Mouse (Mus musculus): ENCODE results near the gene Nkx6-2.

DNA sequence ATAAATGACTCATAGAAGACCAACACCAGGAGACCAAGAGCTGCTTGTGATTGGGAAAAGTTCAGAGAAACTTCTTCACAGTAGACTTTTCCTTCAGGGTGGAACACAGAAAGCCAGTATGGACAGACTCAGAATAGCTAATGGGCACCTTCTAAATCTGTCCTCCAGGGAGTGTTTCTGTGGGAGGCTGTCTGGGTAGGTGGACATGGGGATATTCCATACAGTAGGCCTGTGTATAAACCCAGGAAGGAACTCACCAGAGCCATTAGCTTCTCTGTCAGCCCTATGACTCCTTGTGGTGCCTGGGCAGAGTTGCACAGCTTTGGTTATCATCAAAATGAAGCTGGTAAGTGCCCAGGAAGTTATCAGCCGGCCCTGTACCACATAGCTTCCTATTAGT, 42.0 kb downstream of the Nkx6-2 start:
- TF ChIP-seq CTCF (IDR thresholded peaks at IDR 0.05; ENCODE audit: insufficient read depth, low read length) = no peak
- TF ChIP-seq POLR2A (IDR thresholded peaks at IDR 0.05; ENCODE audit: borderline replicate concordance, extremely low read depth, low read depth, low read length) = no peak
